Comparison of ENCODE assay signal across 9 mouse cellular contexts in genomic region chr13:81136652-81137422, GRCm38 (mm10).
DNase-seq lines count a peak whose midpoint lies in the region; ATAC-seq and TF ChIP-seq lines count a peak whose summit lies in the region.
"Had no signal": no experiment of that assay in that cellular context is flagged by ENCODE, and none has a peak within 500 bp of the region (broad histone marks: within the 10 kb centered on the region; RNA-seq: fewer than 3 reads in every experiment).

No protein-coding gene starts in this region.

- ATAC-seq in midbrain, embryonic 14.5 days (ENCODE audit: low FRiP score, low TSS enrichment): no peak
- ATAC-seq in midbrain, embryonic 11.5 days (ENCODE audit: low FRiP score): no peak
- ATAC-seq in heart, embryonic 15.5 days (replicated peaks; ENCODE audit: insufficient number of reproducible peaks, insufficient read depth, low FRiP score, low read depth): peak; percentile 60
- ATAC-seq in megakaryocyte, adult 5-6 weeks (ENCODE audit: poor library complexity, severe bottlenecking): peak; percentile 83

- no peaks in the 10 kb centered on the region for H3K4me1 ChIP-seq in midbrain, embryonic 14.5 days (ENCODE audit: control insufficient read depth, insufficient read depth, low read length)
- no peaks in the 10 kb centered on the region for H3K4me1 ChIP-seq in midbrain, embryonic 11.5 days (ENCODE audit: control insufficient read depth, insufficient read depth, low read length)
- H3K4me1 ChIP-seq in heart, embryonic 15.5 days (replicated peaks): peaks cover 42% of the 10 kb centered on the region

- WGBS in midbrain, embryonic 14.5 days: 72% methylated on average over 11 of the region's 11 CpGs
- WGBS in midbrain, embryonic 11.5 days: 90% methylated on average over 11 of the region's 11 CpGs
- WGBS in heart, embryonic 15.5 days: 38% methylated on average over 11 of the region's 11 CpGs

- H3K4me3 ChIP-seq in midbrain, embryonic 14.5 days (replicated peaks; ENCODE audit: low read depth, low read length): no peak overlapping the region
- H3K4me3 ChIP-seq in midbrain, embryonic 11.5 days (ENCODE audit: low read depth, low read length): no peak overlapping the region
- H3K4me3 ChIP-seq in heart, embryonic 15.5 days: no peak overlapping the region
- H3K4me3 ChIP-seq: limb, embryonic 12.5 days had no signal

- H3K9ac ChIP-seq in midbrain, embryonic 14.5 days (replicated peaks; ENCODE audit: low read length): no peak overlapping the region
- no peak overlapping the region for H3K9ac ChIP-seq in midbrain, embryonic 11.5 days (ENCODE audit: low read length)
- no peak overlapping the region for H3K9ac ChIP-seq in heart, embryonic 15.5 days
- H3K9ac ChIP-seq: limb, embryonic 12.5 days had no signal

- peak; percentile 21 for DNase-seq in midbrain, embryonic 14.5 days
- DNase-seq in midbrain, embryonic 11.5 days (ENCODE audit: low spot score, missing footprints): no peak
- DNase-seq in brain, embryonic 14.5 days (ENCODE audit: low read depth): peak; percentile 83
- peak; percentile 7 to 64 for DNase-seq in layer of hippocampus, adult 18-20 months (ENCODE audit: low spot score in 2 of 2)
- no peak for DNase-seq in cerebellum, postnatal 36 days
- no peak for DNase-seq in MN1 (ENCODE audit: low spot score)

- no peaks in the 10 kb centered on the region for H3K27me3 ChIP-seq in midbrain, embryonic 14.5 days (ENCODE audit: control insufficient read depth, insufficient read depth, low read length)
- H3K27me3 ChIP-seq in midbrain, embryonic 11.5 days (ENCODE audit: control insufficient read depth, insufficient read depth, low read length): no peaks in the 10 kb centered on the region
- H3K27me3 ChIP-seq in heart, embryonic 15.5 days: no peaks in the 10 kb centered on the region
- H3K27me3 ChIP-seq: limb, embryonic 12.5 days had no signal

- H3K36me3 ChIP-seq in midbrain, embryonic 14.5 days (ENCODE audit: control insufficient read depth, insufficient read depth, low read length): no peaks in the 10 kb centered on the region
- no peaks in the 10 kb centered on the region for H3K36me3 ChIP-seq in midbrain, embryonic 11.5 days (ENCODE audit: control insufficient read depth, insufficient read depth, low read length)
- H3K36me3 ChIP-seq in heart, embryonic 15.5 days: no peaks in the 10 kb centered on the region
- H3K36me3 ChIP-seq: limb, embryonic 12.5 days had no signal

- H3K27ac ChIP-seq in midbrain, embryonic 14.5 days (replicated peaks; ENCODE audit: low read depth, low read length): no peak overlapping the region
- no peak overlapping the region for H3K27ac ChIP-seq in midbrain, embryonic 11.5 days (ENCODE audit: low read depth, low read length)
- peak overlapping the region; percentile 30; the same call in 1 of the 2 replicates for H3K27ac ChIP-seq in heart, embryonic 15.5 days
- H3K27ac ChIP-seq: limb, embryonic 12.5 days had no signal

- no peak overlapping the region for H3K4me2 ChIP-seq in midbrain, embryonic 14.5 days (ENCODE audit: low read length)
- no peak overlapping the region for H3K4me2 ChIP-seq in midbrain, embryonic 11.5 days
- no peak overlapping the region for H3K4me2 ChIP-seq in heart, embryonic 15.5 days
- H3K4me2 ChIP-seq: limb, embryonic 12.5 days had no signal

- H3K9me3 ChIP-seq in midbrain, embryonic 14.5 days (ENCODE audit: control insufficient read depth, low read length): no peaks in the 10 kb centered on the region
- no peaks in the 10 kb centered on the region for H3K9me3 ChIP-seq in midbrain, embryonic 11.5 days (ENCODE audit: control insufficient read depth, low read length)
- H3K9me3 ChIP-seq in heart, embryonic 15.5 days (replicated peaks): no peaks in the 10 kb centered on the region
- H3K9me3 ChIP-seq: limb, embryonic 12.5 days had no signal

- TF ChIP-seq CTCF in brain, embryonic 14.5 days (IDR thresholded peaks at IDR 0.05; ENCODE audit: borderline replicate concordance, extremely low read depth, insufficient read depth, insufficient read length): no peak

- no peak for TF ChIP-seq POLR2A in brain, embryonic 14.5 days (IDR thresholded peaks at IDR 0.05; ENCODE audit: borderline replicate concordance, extremely low read depth, insufficient read depth, insufficient read length, poor library complexity, severe bottlenecking)

Comparison
In these comparisons a context has a peak if more than half of its experiments do, and no peak if none do; other contexts are left out.
1. DNase-seq: peak in midbrain, embryonic 14.5 days (single experiment), brain, embryonic 14.5 days (single experiment) and layer of hippocampus, adult 18-20 months (2 of 2); none in midbrain, embryonic 11.5 days (single experiment), cerebellum, postnatal 36 days (0 of 2) and MN1 (single experiment).
2. ATAC-seq: peak in heart, embryonic 15.5 days (single experiment) and megakaryocyte, adult 5-6 weeks (single experiment); none in midbrain, embryonic 14.5 days (single experiment) and midbrain, embryonic 11.5 days (single experiment).